Mouse (Mus musculus): ENCODE data around the gene Serac1. TPM values are rescaled to one million over a fixed set of nuclear protein-coding genes. Genes with fewer than 3 reads are reported as not detected.

Gene Serac1
- polyA plus RNA-seq, 1 experiment: 27.3 TPM

- TF ChIP-seq POLR2A (IDR thresholded peaks at IDR 0.05; ENCODE audit: borderline replicate concordance, extremely low read depth, insufficient read depth, insufficient read length, poor library complexity, severe bottlenecking) (no peak), CTCF (IDR thresholded peaks at IDR 0.05; ENCODE audit: borderline replicate concordance, extremely low read depth, insufficient read depth, insufficient read length) (no peak)
- no peak for DNase-seq (ENCODE audit: low read depth)
These were observed 61.2 kb downstream of the Serac1 start for GRCm38 (mm10) chr17:6018348-6018747.

GRCm38 (mm10) chr17:6017268-6017667 is 62.3 kb downstream of the Serac1 start:
- no peak for TF ChIP-seq CTCF (IDR thresholded peaks at IDR 0.05; ENCODE audit: borderline replicate concordance, extremely low read depth, insufficient read depth, insufficient read length)
- no peak for TF ChIP-seq POLR2A (IDR thresholded peaks at IDR 0.05; ENCODE audit: borderline replicate concordance, extremely low read depth, insufficient read depth, insufficient read length, poor library complexity, severe bottlenecking)
- no peak for DNase-seq (ENCODE audit: low read depth)

GRCm38 (mm10) chr17:6016213-6016780 is 63.2 kb downstream of the Serac1 start:
- TF ChIP-seq CTCF (IDR thresholded peaks at IDR 0.05; ENCODE audit: borderline replicate concordance, extremely low read depth, insufficient read depth, insufficient read length) (no peak), POLR2A (IDR thresholded peaks at IDR 0.05; ENCODE audit: borderline replicate concordance, extremely low read depth, insufficient read depth, insufficient read length, poor library complexity, severe bottlenecking) (no peak)
- DNase-seq (ENCODE audit: low read depth): peak; percentile 36

- TF ChIP-seq POLR2A (IDR thresholded peaks at IDR 0.05; ENCODE audit: borderline replicate concordance, extremely low read depth, insufficient read depth, insufficient read length, poor library complexity, severe bottlenecking) (no peak), CTCF (IDR thresholded peaks at IDR 0.05; ENCODE audit: borderline replicate concordance, extremely low read depth, insufficient read depth, insufficient read length) (no peak)
These were observed 64.6 kb downstream of the Serac1 start for GRCm38 (mm10) chr17:6014985-6015384.

GRCm38 (mm10) chr17:6013079-6013478 is 66.5 kb downstream of the Serac1 start:
- DNase-seq (ENCODE audit: low read depth): no peak
- TF ChIP-seq POLR2A (IDR thresholded peaks at IDR 0.05; ENCODE audit: borderline replicate concordance, extremely low read depth, insufficient read depth, insufficient read length, poor library complexity, severe bottlenecking): no peak
- TF ChIP-seq CTCF (IDR thresholded peaks at IDR 0.05; ENCODE audit: borderline replicate concordance, extremely low read depth, insufficient read depth, insufficient read length): no peak

More at GRCm38 (mm10) chr17:6014985-6015384, 64.6 kb downstream of the Serac1 start:
- no peak for DNase-seq (ENCODE audit: low read depth)

- DNase-seq (ENCODE audit: low read depth): no peak
- TF ChIP-seq POLR2A (IDR thresholded peaks at IDR 0.05; ENCODE audit: borderline replicate concordance, extremely low read depth, insufficient read depth, insufficient read length, poor library complexity, severe bottlenecking) (no peak), CTCF (IDR thresholded peaks at IDR 0.05; ENCODE audit: borderline replicate concordance, extremely low read depth, insufficient read depth, insufficient read length) (no peak)
These were observed 69.9 kb downstream of the Serac1 start for GRCm38 (mm10) chr17:6009606-6010005.

- TF ChIP-seq CTCF (IDR thresholded peaks at IDR 0.05; ENCODE audit: borderline replicate concordance, extremely low read depth, insufficient read depth, insufficient read length) (no peak), POLR2A (IDR thresholded peaks at IDR 0.05; ENCODE audit: borderline replicate concordance, extremely low read depth, insufficient read depth, insufficient read length, poor library complexity, severe bottlenecking) (no peak)
- DNase-seq (ENCODE audit: low read depth): no peak
These were observed 71.0 kb downstream of the Serac1 start for GRCm38 (mm10) chr17:6008590-6008989.

GRCm38 (mm10) chr17:6007902-6008301 is 71.6 kb downstream of the Serac1 start:
- TF ChIP-seq POLR2A (IDR thresholded peaks at IDR 0.05; ENCODE audit: borderline replicate concordance, extremely low read depth, insufficient read depth, insufficient read length, poor library complexity, severe bottlenecking): no peak
- TF ChIP-seq CTCF (IDR thresholded peaks at IDR 0.05; ENCODE audit: borderline replicate concordance, extremely low read depth, insufficient read depth, insufficient read length): no peak
- DNase-seq (ENCODE audit: low read depth): no peak

GRCm38 (mm10) chr17:6007101-6007780 is 72.3 kb downstream of the Serac1 start:
- DNase-seq (ENCODE audit: low read depth): no peak
- TF ChIP-seq POLR2A (IDR thresholded peaks at IDR 0.05; ENCODE audit: borderline replicate concordance, extremely low read depth, insufficient read depth, insufficient read length, poor library complexity, severe bottlenecking): no peak
- no peak for TF ChIP-seq CTCF (IDR thresholded peaks at IDR 0.05; ENCODE audit: borderline replicate concordance, extremely low read depth, insufficient read depth, insufficient read length)

- peak; percentile 89 for DNase-seq (ENCODE audit: low read depth)
- TF ChIP-seq CTCF (IDR thresholded peaks at IDR 0.05; ENCODE audit: borderline replicate concordance, extremely low read depth, insufficient read depth, insufficient read length) (no peak), POLR2A (IDR thresholded peaks at IDR 0.05; ENCODE audit: borderline replicate concordance, extremely low read depth, insufficient read depth, insufficient read length, poor library complexity, severe bottlenecking) (no peak)
These were observed 73.7 kb downstream of the Serac1 start for GRCm38 (mm10) chr17:6005638-6006471.

GRCm38 (mm10) chr17:6005246-6005637 is 74.3 kb downstream of the Serac1 start:
- TF ChIP-seq POLR2A (IDR thresholded peaks at IDR 0.05; ENCODE audit: borderline replicate concordance, extremely low read depth, insufficient read depth, insufficient read length, poor library complexity, severe bottlenecking) (no peak), CTCF (IDR thresholded peaks at IDR 0.05; ENCODE audit: borderline replicate concordance, extremely low read depth, insufficient read depth, insufficient read length) (no peak)
- DNase-seq (ENCODE audit: low read depth): no peak
